Mouse (Mus musculus) lung, postnatal 4 days (tissue): ENCODE measurements around the gene Zbed4.
"Not testable (repeated sequence)": the region's sequence is repeated elsewhere in the genome, so short reads cannot be mapped to it uniquely, and the experiment has no call there.

ENCODE experiments used
- DNase-seq, 2 experiments: peaks; one replicate each; pipeline ENCODE4 v3.0.0; 2021

The Zbed4 gene

DNA sequence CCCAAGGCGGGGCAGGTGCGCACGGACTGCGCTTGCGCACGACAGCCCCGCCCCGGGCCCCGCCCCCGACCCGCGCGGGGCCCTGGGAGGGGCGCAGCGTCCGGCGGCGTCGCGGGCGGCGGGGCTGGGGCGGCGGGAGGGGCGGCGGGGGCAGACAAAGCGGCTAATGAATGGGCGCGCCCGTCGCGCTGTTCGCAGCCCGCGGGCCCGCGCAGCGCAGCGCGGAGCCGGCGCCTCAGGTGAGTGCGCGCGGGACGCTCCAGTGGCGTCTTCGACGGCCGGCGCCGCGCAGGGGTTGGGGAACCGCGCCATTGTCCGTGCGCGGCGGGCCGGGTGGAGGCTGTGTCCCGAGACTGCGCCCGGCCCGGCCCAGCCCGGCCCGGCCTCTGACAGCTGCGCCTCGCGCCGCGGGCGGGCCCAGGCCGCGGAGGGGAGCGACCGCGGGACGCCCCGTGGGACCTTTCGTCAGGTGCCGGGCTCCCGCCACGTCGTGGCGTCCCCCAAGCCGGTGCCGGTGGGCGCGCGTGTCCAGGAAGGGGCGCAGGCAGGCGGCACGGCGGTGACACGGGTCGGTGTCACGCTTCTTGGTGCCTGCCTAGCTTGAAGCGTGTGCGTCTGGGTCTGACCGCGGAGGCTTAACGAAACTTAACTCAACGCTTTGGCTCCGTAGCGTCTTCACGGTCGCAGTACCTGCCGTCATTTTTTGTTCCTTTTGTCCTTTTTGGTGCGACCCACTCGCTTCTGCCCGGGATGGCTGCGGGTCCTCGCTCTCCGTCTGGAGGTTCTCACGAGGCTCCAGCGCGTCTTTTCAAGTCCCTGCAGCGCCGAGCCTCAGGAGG, at the start of gene Zbed4:
TSS of gene Zbed4 (plus strand) at position 97 of the 839 bp plus-strand sequence.
- DNase-seq: peak; percentile 51 to 53

DNA sequence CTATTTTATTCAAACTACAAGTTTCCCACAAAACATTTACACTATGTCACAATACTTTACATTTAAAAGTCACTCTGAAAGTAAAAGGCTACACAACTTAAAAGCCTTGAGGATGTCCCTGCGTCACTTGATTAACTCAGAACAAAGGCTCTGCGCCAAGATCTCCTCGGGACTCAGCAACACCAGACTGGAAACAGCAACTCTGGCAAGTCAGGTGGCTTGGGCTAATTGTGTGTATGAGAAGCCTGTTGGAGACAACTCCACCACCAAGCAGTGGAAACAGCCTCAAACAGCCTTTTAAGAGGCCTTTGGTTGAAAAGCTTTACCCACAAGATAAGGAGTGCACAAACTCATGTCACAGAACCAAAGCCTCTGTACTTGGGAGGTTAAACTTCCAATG, 49.0 kb upstream of the Zbed4 start:
- peak; percentile 30 to 43 for DNase-seq

DNA sequence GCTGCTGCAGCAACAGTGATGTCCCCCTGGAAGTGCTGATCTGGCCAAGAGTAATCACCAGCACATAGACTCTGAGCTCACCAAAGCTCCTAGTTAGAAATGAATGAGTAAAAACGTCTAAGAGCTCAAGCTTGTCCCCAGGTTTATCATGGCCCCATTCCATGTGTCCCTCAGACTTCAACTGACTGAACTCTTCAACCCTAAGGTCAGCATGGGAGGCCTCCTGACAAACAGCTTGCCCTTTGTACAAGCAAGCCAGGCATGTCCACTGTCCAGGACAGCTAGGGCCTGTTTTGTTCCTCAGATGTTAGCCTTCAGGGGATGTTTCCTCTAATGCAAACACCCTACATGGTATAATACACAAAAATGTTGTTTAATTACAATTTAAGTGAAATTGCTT, 47.2 kb upstream of the Zbed4 start:
- DNase-seq: no peak

DNA sequence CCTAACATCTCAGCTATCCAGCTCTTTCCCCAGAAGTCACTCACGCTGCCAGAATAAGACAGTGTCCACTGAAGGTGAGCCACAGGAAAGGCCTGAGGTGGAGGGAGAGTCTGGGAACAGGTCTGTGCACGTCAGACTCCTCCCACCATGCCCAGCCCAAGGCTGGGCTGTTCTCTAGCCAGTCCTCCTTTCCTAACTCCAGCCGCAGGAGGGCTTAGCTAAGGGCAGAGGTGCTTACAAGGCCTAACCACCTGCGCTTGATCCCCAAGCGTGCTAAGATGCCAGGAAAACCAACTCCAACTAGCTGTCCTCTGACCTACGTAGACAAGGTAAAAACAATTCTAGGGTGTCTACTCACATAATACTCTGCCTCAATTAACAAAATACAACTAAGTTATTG, 45.1 kb upstream of the Zbed4 start:
- no peak for DNase-seq

DNA sequence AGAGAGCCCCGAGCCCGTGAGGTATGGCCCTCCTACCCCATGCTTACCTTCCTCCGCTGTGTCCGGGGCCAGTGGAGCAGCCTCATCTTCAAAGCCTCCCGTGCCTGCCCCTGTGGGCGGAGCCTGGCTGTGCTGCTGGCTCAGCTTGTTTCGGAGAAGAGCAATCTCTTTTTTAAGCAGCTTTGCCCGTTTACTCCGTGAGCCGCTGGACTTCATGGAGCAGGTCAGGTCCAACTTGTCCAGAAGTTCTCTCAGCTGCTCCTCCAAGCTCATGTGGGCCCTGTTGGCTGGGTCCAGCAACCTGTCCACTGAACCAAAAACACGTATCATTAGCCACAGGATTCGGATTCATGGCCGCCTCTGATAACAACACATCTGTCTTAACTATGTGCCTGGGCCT, 44.5 kb upstream of the Zbed4 start:
- DNase-seq: not testable (repeated sequence)

DNA sequence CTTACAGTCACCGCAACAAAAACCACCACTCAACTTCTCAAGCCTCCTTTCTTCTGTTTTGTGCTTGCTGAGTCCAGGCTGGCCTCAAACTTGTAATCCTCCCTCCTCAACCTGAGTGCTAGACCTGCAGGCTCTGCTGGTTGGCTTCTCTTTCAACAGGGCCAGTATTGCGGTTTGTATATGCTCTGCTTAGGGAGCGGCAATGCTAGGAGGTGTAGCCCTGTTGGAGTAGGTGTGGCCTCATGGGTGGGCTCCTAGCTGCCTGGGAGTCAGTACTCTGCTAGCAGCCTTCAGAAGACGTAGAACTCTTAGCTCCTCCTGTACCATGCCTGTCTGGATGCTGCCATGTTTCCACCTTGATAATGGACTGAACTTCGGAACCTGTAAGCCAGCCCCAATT, 43.3 kb upstream of the Zbed4 start:
- DNase-seq: no peak

DNA sequence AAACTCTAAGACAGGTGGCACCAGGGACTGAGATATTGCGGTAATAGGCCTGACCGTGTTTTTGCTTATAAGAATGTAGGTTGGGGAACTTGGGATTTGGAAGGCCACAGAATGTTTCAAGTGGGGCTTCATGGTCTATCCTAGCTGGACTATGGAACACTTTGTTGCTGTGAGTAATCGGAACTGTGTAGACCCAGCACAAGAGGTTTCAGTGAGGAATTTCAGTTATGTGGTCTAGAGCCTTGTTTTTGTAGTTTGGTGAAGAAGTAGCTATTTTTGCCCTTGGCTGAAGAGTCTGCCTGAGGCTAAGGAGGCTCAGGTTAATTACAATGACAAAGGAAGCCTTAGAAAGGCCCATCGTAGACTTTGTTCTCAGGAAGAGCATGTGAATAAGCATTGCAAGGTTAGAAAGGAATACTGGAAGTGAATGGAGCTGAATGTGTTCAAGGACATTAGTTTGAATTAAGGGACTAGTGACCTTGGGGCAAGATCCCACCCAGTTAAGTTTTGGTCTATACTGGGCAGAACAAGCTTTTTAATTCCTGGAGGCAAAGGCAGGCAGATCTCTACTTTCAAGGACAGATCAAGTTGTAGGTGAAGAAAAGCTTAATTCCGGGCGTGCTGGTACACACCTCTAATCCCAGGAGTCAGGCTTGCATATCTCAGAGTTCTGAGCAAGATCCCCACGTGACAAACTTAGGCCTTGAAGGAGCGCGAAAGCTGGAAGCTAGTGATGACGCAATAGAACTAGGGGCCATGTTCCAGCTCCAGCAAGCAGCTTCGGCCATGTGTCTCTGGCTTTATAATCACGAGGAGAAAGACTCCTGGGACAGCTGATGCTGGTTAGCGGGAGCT, 42.6 kb upstream of the Zbed4 start:
- no peak for DNase-seq

DNA sequence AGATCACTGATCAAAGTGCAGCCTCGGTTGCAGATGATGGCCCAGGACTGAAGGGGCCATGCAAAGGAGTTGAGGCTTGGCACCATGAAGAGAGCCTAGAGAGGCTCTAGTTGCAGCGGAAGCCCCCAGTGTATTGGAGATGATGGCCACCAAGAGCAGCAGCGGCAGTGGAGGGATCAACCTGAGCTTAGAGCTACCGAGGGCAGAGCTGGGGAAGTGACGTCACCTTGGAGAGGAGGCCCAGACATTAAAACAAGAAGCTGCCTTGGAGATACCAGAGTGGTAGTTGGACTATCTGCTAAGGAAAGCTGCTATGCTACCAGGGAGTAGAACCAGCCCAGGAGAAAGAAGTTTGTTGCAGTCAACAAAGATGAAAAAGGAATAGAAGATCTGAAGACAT, 41.6 kb upstream of the Zbed4 start:
- DNase-seq: no peak

DNA sequence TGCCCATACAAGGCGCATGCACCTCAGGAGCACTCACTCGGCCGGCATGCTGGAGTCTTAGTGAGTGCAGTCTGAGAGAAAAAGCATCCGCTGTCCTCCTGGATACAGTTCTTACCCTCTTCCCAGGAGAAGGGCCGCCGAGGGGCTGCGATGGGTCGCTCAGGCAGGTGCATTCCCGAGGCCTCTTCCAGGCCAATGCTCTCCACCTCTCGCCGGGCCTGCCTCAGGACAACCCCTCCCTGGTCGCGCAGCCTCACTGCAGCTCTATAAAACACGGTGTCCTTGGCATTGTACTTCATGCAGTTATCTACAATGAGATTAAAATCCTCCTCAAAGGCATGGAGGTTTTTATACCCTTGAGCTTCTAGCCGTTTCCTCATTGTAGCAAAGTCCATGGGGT, 39.0 kb upstream of the Zbed4 start:
- no peak for DNase-seq

DNA sequence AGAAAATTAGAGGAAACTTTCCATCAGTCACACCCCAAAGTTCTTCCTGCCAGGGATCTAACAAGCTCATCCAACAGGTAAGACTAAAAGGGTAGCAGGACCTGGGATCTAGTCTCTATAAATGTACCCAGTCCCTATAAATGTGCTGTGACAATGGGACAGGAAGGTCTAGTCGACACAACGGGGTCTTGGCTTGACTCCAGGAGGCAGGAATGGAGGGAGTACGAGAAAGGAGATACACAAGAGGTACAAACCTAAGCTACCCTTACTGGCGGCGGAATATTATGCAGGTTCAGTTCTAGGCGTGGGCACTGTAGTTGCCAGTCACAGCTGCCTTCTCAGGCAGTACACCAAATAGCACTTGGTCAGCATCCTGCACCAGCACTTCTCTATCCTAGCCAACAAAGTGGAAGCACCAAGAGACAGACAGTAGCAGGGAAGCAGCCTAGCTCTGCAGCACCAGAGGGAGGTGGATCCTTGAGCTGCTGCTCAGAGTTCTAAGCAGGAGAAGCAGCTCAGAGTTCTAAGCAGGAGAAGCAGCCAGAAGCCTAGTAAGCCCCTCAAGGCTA, 37.4 kb upstream of the Zbed4 start:
- no peak for DNase-seq

DNA sequence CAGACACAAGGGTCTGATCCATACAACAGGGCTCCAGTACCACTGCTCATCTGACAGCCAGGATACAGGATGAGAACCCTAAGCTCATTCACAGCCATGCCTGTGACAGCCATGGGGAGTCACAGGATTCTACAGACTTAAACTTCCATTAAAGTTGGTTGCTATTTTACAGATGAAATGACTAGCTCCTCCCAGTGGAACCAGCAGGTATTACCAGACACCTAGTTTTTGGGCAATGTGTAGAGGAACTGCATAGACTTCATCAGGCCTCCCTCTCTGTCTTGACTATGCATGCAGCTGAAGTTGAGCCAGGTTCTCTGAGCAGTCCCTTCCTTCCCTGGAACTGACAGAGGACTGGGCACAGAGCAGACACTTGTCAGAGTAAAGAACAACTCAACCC, 35.1 kb upstream of the Zbed4 start:
- peak in 1 of 2 experiments; percentile 36 for DNase-seq

DNA sequence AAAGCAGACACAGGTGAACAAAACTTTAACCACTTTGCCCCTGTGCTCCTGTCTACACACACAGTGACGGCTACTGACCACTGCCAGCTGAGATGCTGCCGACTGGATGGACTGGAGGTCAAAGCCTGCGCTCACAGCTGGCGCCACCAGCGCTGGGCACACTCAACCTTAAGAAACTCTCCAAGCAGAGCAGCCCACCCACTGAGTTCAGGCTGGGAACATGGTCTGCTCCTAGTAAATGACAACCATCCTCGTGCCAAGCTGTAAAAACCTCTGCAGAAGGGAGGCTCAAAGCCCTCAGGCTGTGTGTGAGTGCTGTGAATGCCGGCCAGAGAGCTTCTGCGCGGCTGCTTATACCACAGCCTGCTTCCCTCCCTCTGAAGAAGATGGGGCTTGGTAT, 34.2 kb upstream of the Zbed4 start:
- DNase-seq: no peak

DNA sequence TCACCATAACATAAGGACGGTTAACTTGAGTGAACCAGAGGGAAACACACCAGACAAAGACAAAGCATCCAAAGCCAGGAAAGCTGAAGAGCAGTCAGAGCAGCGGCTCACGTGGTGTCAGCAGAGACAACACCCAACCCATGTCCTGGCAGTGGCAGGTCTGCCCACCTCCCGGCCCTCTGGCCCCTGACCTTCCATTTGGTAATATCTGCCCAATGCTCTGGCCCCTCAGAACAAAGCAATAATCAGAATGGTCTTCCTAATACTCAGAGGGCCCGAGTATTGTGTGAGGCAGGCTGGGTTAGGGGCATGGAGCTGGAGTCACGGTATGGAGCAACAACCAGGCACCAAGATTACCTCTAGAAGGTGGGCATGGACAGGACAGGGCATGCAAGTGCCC, 28.3 kb upstream of the Zbed4 start:
- no peak for DNase-seq

DNA sequence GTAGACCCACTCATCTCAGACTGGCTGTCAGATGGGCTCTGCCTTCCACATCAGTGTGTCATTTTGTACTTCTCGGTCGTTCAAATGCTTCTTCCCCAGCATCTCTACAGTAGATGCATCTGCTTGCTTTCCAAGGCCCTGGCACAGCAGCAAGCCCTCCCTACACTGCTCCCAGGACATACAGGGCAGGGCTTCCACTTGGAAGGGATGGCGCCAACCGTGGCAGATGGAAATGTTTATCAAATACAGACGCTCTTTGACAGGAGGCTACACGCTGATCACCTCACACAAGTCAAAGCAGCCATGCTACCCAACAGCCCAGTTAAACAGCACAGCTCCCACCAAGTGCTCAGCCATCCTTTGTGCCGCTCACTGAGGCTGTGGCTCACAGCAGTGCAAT, 27.1 kb upstream of the Zbed4 start:
- no peak for DNase-seq

DNA sequence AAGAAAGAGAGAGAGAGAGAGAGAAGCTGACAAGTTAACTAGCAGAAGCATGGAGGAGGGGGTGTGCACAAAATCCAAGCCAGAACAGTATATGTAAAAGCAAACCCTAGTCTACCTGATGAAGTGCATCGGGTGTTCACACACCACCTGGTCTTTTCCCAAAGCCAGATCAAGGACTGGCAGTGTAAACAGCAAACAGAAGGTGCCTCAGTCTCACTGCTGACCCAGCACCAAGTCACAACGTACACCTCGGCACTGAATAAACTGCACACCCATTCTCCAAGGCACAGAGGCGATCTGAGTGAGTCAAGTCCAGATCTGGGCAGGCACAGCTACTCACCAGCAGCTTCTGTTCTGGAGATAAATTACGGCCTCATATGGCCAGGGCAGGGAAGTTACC, 26.4 kb upstream of the Zbed4 start:
- DNase-seq: no peak

DNA sequence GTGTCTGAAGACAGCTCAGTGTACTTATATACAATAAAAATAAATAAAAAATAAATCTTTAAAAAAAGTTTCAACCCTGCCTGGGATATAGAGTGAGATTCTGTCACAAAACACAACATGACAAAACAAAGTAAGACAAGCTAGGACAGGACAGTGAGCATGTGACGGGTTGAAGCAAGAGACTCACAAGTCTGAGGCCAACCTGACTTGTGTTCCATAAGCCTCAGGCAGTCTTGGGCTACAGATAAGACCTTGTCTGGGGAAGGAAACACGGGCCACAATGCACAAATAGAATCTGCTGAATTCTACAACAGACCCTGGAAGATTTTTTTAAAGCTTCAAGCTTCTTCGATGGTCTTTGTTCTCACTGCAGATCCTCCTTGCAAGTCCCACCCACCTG, 24.3 kb upstream of the Zbed4 start:
- no peak for DNase-seq

DNA sequence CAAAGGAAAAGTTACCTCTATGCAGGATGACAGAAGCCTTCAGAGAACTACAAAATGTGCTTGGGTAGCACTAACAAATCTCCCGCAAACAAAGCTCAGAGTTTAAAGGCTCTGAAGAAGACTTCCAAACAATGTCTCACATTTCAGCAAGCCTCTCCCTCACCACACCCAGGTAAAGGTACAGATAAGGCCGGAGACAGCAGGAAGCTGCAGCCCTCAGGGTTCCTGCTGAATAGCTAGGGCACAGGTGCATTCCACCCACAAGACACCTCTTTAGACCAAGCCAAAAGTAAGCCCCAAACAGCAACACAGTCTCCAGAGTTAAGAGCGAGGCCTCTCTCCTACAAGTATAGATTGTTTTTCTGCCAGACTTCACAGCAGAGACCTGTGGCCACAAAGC, 20.7 kb upstream of the Zbed4 start:
- DNase-seq: no peak

DNA sequence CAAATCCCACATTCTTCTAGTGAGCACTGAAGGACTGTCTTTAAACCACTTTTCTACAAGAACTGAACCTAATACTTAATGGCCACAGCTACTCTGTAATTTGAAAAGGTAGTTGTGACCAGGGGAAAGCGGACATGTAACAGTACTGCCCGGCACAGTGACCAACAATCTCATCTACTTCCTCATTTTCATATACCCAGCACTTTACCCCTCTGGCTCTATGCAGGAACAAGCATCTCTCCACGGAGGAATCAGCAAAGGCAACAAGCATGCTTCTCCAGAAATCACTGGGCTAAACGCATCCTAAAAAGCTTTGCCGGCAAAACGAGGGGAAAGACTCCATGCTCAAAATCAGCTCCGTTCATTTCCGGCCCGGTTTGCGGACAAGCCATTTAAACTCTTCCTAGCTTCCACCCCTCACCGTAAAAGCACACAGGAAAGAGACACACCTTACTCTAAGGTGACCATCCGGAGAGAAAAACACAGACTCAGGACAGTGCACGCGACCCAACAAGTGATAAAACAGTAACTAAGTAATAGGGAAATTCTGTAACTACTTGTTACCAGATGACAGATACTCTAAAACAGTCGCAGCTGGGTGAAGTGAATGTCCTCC, 18.9 kb upstream of the Zbed4 start:
- no peak for DNase-seq

DNA sequence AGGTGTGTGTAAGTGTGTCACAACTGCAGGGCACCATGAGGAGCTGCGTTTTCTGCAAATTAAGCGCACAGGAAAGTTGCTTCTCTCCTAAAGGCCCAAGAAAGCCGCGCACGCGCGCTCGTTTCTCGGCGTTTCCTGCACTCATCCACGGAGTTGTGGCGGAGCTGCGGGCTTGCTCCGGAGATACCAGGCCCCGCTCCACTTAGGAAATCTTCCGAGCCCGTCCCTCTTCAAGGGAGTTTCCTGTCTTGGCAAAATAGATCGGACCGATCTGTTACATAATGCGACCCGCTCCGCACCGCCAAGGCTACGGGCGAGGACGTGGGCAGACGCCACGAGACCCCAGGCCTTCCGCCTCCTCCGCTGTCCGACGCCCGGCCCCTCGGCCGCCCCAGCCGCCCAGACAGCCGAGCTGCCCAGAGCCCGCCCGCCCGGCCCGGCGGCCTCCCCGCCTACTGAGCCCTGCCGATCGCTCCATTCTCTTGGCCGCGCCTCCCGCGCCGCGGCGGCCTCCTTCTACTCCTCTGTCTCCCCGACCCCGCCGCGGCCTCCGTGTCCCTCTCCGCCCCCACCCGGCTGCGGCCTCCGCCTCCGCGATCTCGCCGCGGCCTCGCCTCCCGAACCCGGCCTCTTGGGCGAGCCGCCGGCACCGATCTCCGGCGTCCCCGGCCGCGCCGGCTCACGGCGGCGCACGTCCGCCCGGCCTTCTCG, 18.3 kb upstream of the Zbed4 start:
- peak; percentile 77 to 81 for DNase-seq

DNA sequence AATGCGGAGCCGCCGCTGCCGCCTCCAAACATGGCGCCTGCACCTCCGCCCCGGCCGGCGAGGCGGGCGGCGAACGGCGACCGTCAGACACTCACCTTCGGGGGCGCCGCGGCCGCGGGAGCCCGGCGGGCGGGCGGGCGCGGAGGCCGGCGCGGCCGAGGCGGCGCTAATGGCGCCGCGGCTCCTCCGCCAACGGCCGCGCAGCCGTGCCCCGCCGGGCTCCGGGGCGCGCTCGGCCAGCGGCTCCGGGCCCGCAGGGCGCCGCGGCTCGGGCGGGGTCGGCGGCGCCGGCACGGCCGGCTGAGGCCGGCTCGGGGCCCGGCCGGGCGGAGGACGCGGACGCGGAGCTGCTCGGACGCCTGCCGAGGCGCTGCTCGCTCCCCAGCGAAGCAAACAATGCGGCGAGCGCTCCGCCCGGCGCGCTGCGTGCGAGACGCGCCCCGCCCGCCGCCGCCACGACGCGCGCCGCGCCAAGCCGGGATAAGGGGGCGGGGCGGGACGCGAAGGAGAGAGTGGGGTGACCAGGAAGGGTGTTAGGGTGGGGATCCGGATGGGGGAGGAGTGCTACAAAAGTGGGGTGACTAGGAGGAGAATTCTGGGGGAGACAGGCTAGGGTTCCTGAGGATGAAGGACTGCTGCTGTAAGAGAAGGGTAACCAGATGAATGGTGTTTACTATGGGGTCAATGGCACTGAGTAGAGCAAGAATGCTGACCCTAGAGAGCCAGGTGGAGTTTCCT, 17.5 kb upstream of the Zbed4 start, which contains the start of gene Brd1:
TSS of gene Brd1 (minus strand) at position 400 of the 738 bp plus-strand sequence.
- peak; percentile 87 to 91 for DNase-seq

DNA sequence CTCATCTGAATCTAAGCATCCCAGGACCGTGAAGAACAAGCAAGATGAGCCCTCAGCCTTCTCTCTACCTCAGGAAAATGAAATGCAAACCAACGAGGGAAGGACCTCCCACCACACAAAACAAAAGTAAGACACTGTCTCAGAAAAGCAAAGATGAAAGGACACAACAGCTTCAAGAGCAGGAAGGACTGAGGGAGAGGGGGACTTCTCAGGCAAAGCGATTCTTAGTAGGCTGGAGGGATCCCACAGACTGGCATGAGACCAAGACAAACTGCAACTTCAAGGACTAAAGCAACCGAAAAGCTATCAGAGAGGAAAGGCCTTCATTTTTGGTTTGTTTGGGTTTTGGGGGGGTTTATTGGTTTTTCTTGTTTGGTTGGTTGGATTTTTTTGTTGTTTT, 15.3 kb upstream of the Zbed4 start:
- DNase-seq: no peak

DNA sequence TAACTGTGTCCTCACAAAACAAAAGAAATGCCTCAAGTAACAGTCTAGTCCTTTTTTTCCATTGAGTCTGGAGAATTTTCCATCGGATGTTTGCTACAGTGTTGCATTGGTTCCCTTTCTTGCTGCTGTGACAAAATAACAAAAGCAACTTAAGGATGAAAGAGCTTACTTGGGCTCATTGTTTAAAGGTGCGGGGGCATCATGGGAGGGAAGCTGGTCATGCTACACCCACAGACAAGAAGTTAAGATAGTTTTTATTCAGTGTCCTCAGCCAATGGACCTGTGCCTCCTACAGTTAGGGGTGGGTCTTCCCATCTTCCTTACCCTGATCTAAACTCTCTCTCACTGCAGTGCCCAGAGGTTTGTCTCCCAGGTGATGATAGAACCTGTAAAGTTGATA, 13.0 kb upstream of the Zbed4 start:
- DNase-seq: no peak
